Mouse (Mus musculus) CD4-positive, CD25-positive, alpha-beta regulatory T cell, adult 9 weeks (primary cell): ENCODE results near the gene Dr1. TPM values are rescaled to one million over a fixed set of nuclear protein-coding genes. Genes with fewer than 3 reads are reported as not detected.

ENCODE experiments used
- polyA plus RNA-seq: library from polyadenylated mRNA; unstranded; fragments of 100-300 nt; shearing (Covaris generic); gene quantifications from one replicate; pipeline ENCODE4 v1.2.1, GENCODE M21; 2017

Dr1 gene
- 23.4 TPM for polyA plus RNA-seq

DNA sequence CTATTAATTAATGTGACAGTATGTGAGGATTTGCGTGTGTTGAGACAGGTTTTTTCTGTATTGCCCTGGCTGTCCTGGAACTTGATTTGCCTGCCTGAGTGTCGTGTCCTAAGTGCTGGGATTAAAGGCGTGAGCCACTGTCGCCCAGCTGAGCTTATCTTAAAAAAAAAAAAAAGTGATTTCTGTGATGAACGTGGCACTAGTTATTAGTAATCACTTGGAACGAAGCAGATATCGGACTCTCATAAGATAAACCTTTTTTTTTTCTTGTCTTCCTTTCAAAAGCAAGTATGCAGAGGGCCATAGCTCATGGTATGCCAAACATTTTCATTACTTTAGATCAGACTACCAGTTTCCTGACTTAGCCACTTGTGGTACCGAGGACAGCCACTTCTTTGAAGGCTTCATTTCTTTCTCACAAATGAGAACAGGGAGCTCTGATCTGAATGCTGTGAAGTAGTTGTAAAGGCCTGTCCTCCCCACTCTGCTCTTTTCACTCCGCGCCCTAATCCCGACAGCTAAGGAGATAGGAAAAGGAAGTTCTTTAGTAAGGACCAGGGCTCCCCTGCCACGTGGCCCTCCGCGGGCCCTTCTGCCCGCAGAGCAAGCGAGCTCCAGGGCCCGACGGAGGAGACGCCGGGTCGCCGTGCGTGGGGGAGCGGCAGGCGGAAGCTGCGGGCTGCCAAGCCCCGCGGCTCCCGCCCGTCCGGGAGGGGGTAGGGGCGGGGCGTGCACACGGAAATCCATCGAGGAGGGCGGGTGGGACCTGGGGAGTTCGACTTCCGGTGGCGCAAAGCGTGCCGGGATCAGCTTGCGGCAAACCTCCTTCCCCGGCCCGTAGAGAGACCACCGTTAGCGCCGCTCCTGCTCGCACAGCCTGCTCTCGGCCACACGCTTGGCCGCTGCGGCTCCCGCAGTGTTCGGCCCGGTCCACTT, at the start of gene Dr1:
Gene Dr1, plus strand, starts transcription at position 771 of the 936 bp plus-strand sequence.

DNA sequence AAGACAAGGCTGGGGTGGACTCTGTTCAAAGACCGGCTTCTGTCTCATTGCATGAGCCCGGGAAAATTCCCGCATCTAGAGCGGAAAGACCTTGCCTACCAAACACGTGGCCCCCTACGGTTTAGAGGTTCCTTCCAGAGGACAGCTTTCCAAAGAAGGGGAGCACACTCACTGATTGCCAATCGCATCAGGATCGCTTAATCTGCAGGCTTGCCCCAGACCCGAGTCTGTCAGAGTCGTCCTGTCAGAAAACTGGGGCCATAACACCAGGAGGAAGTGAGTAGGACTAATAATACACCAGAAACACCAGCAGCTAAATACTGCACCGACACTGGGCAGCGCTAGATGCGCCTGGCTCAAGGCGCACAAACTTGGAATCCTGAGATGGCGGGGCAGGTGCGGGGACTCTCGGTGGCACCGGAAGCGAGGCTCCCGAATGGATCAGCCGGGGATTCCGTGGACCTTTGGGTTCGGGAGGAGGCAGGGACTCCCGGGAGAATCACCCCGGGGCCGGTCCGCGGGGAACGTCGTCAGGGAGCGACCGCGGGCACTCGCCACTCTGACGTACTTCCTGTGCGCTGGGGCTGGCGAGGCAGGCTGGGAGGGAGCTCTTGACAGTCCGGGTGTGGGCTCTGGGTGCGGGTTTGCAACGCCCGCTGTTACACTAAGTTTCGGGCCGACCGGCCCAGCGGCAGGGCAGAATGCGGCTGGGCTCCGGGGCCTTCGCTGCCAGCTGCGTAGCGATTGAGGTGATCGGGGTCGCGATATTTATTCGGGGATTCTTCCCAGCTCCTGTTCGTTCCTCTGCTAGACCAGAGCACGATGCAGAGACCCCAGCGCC, 43.7 kb downstream of the Dr1 start, which contains the start of gene Pigg:
Gene Pigg, plus strand, starts transcription at position 386 of the 841 bp plus-strand sequence.

Other genes with a start within 250 kb of the Dr1 start
- 111 TPM for gene Mtf2, start 203.2 kb upstream of the Dr1 start, polyA plus RNA-seq
- 90.1 TPM for gene Tmed5, start 136.3 kb upstream of the Dr1 start, polyA plus RNA-seq
- 2.3 TPM for gene Ccdc18, start 136.0 kb upstream of the Dr1 start, polyA plus RNA-seq
- gene Pigg, start 43.7 kb downstream of the Dr1 start, polyA plus RNA-seq = 7.1 TPM
- not detected for gene Gm42517, start 99.0 kb downstream of the Dr1 start, polyA plus RNA-seq
- 2.5 TPM for gene Pde6b, start 119.5 kb downstream of the Dr1 start, polyA plus RNA-seq
- gene Atp5k, start 165.6 kb downstream of the Dr1 start, polyA plus RNA-seq = 207 TPM
- not detected for gene Mfsd7a, start 180.0 kb downstream of the Dr1 start, polyA plus RNA-seq
- 14.5 TPM for gene Pcgf3, start 192.3 kb downstream of the Dr1 start, polyA plus RNA-seq